Mouse (Mus musculus): ENCODE results near the gene Gm49450. TPM values are rescaled to one million over a fixed set of nuclear protein-coding genes. Genes with fewer than 3 reads are reported as not detected.
A peak's percentile ranks its signal among the peaks of the same experiment; 100 is the strongest.

The Gm49450 gene
- polyA plus RNA-seq, 1 experiment: 23.9 TPM

- H3K27me3 ChIP-seq (ENCODE audit: control insufficient read depth, insufficient read depth, low read length): no peaks in the 10 kb centered on the region
- no peak overlapping the region for H3K27ac ChIP-seq (ENCODE audit: insufficient read depth, low read depth, low read length)
- TF ChIP-seq POLR2A (IDR thresholded peaks at IDR 0.05; ENCODE audit: low read depth, low read length) (no peak), CTCF (IDR thresholded peaks at IDR 0.05; ENCODE audit: extremely low read depth, insufficient read length, insufficient replicate concordance, low read depth, low read length) (no peak)
- 57% methylated on average over 12 of the region's 12 CpGs for WGBS
- H3K36me3 ChIP-seq (ENCODE audit: control insufficient read depth, insufficient read depth, low read length): no peaks in the 10 kb centered on the region
- no peak overlapping the region for H3K4me3 ChIP-seq (ENCODE audit: low read depth, low read length)
- peaks cover 3% of the 10 kb centered on the region; the same call in 1 of the 2 replicates for H3K4me1 ChIP-seq (ENCODE audit: control insufficient read depth, insufficient read depth, insufficient read length, low read length)
Measured at GRCm38 (mm10) chr15:98989701-98990430, 36.5 kb upstream of the Gm49450 start.

GRCm38 (mm10) chr15:98988787-98989186 is 35.4 kb upstream of the Gm49450 start:
- TF ChIP-seq CTCF (IDR thresholded peaks at IDR 0.05; ENCODE audit: extremely low read depth, insufficient read length, insufficient replicate concordance, low read depth, low read length) (no peak), POLR2A (IDR thresholded peaks at IDR 0.05; ENCODE audit: low read depth, low read length) (no peak)
- H3K36me3 ChIP-seq (ENCODE audit: control insufficient read depth, insufficient read depth, low read length): no peaks in the 10 kb centered on the region
- H3K27ac ChIP-seq (ENCODE audit: insufficient read depth, low read depth, low read length): no peak overlapping the region
- no peak overlapping the region for H3K4me3 ChIP-seq (ENCODE audit: low read depth, low read length)
- WGBS: 75% methylated on average over 3 of the region's 3 CpGs
- peaks cover 3% of the 10 kb centered on the region; the same call in 1 of the 2 replicates for H3K4me1 ChIP-seq (ENCODE audit: control insufficient read depth, insufficient read depth, insufficient read length, low read length)
- no peaks in the 10 kb centered on the region for H3K27me3 ChIP-seq (ENCODE audit: control insufficient read depth, insufficient read depth, low read length)

- H3K27ac ChIP-seq (ENCODE audit: insufficient read depth, low read depth, low read length): no peak overlapping the region
- H3K27me3 ChIP-seq (ENCODE audit: control insufficient read depth, insufficient read depth, low read length): no peaks in the 10 kb centered on the region
- no peak overlapping the region for H3K4me3 ChIP-seq (ENCODE audit: low read depth, low read length)
- TF ChIP-seq POLR2A (IDR thresholded peaks at IDR 0.05; ENCODE audit: low read depth, low read length) (no peak), CTCF (IDR thresholded peaks at IDR 0.05; ENCODE audit: extremely low read depth, insufficient read length, insufficient replicate concordance, low read depth, low read length) (no peak)
- peaks cover 3% of the 10 kb centered on the region; the same call in 1 of the 2 replicates for H3K4me1 ChIP-seq (ENCODE audit: control insufficient read depth, insufficient read depth, insufficient read length, low read length)
- WGBS: 81% methylated on average over 8 of the region's 8 CpGs
- no peaks in the 10 kb centered on the region for H3K36me3 ChIP-seq (ENCODE audit: control insufficient read depth, insufficient read depth, low read length)
Measured at GRCm38 (mm10) chr15:98987661-98988181, 34.4 kb upstream of the Gm49450 start.

- H3K4me1 ChIP-seq (ENCODE audit: control insufficient read depth, insufficient read depth, insufficient read length, low read length): no peaks in the 10 kb centered on the region; the same call in 1 of the 2 replicates
- 70% methylated on average over 7 of the region's 7 CpGs for WGBS
- no peaks in the 10 kb centered on the region for H3K36me3 ChIP-seq (ENCODE audit: control insufficient read depth, insufficient read depth, low read length)
- TF ChIP-seq POLR2A (IDR thresholded peaks at IDR 0.05; ENCODE audit: low read depth, low read length): no peak
- no peak for TF ChIP-seq CTCF (IDR thresholded peaks at IDR 0.05; ENCODE audit: extremely low read depth, insufficient read length, insufficient replicate concordance, low read depth, low read length)
- no peak overlapping the region for H3K4me3 ChIP-seq (ENCODE audit: low read depth, low read length)
- H3K27ac ChIP-seq (ENCODE audit: insufficient read depth, low read depth, low read length): no peak overlapping the region; the same call in 1 of the 2 replicates
- H3K27me3 ChIP-seq (ENCODE audit: control insufficient read depth, insufficient read depth, low read length): no peaks in the 10 kb centered on the region
Measured at GRCm38 (mm10) chr15:98987077-98987630, 33.8 kb upstream of the Gm49450 start.

- Histone ChIP-seq H3K36me3 (ENCODE audit: control insufficient read depth, insufficient read depth, low read length) (no peaks in the 10 kb centered on the region), H3K27me3 (ENCODE audit: control insufficient read depth, insufficient read depth, low read length) (no peaks in the 10 kb centered on the region), H3K4me1 (ENCODE audit: control insufficient read depth, insufficient read depth, insufficient read length, low read length) (no peaks in the 10 kb centered on the region), H3K27ac (ENCODE audit: insufficient read depth, low read depth, low read length) (peak overlapping the region; percentile 94), H3K4me3 (ENCODE audit: low read depth, low read length) (peak overlapping the region; percentile 75)
- no peak for TF ChIP-seq POLR2A (IDR thresholded peaks at IDR 0.05; ENCODE audit: low read depth, low read length)
- TF ChIP-seq CTCF (IDR thresholded peaks at IDR 0.05; ENCODE audit: extremely low read depth, insufficient read length, insufficient replicate concordance, low read depth, low read length): no peak
- 54% methylated on average over 12 of the region's 12 CpGs for WGBS
Measured at GRCm38 (mm10) chr15:98985982-98986715, 32.8 kb upstream of the Gm49450 start.

- no peaks in the 10 kb centered on the region for H3K27me3 ChIP-seq (ENCODE audit: control insufficient read depth, insufficient read depth, low read length)
- WGBS: under 1% methylated on average over 29 of the region's 29 CpGs
- H3K27ac ChIP-seq (ENCODE audit: insufficient read depth, low read depth, low read length): peak overlapping the region; percentile 94
- TF ChIP-seq CTCF (IDR thresholded peaks at IDR 0.05; ENCODE audit: extremely low read depth, insufficient read length, insufficient replicate concordance, low read depth, low read length): no peak
- peak; percentile 91 for TF ChIP-seq POLR2A (IDR thresholded peaks at IDR 0.05; ENCODE audit: low read depth, low read length)
- no peaks in the 10 kb centered on the region for H3K4me1 ChIP-seq (ENCODE audit: control insufficient read depth, insufficient read depth, insufficient read length, low read length)
- H3K36me3 ChIP-seq (ENCODE audit: control insufficient read depth, insufficient read depth, low read length): no peaks in the 10 kb centered on the region
- H3K4me3 ChIP-seq (ENCODE audit: low read depth, low read length): peak overlapping the region; percentile 75
Measured at GRCm38 (mm10) chr15:98985240-98985981, 32.1 kb upstream of the Gm49450 start.

All from small intestine, adult 2 months (tissue).